Mouse (Mus musculus) kidney, adult 8-10 months (tissue): ENCODE results near the gene Spsb1.

ENCODE experiments used
- DNase-seq, 2 experiments: peaks; one replicate each; pipeline ENCODE4 v3.0.0; 2022

The Spsb1 gene

DNA sequence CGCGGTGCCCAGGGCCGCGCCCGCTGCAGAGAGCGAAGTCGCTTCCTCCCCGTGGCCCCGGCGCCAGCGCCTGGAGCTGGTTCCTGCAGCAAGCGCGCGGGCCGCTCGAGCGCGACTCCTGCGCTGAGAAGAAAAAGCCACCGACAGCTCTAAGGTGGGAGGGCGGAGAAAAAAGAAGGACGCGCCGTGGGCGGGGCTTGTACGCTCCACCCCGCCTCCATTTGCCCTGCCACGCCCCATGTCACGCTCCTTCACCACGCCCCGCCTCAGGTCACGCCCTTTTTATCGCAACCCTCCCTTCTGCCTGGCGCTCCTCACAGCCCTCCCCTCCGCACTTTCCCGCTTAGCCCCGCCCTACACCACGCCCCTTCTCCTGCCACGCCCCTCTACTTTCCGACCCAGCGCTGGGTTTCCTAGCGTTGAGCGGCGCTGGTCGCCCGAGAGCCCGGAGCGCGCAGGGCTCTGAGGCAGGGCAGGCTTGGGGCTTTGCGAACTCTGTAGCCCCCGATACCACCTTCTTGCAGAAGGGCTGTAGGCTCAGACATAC, at the start of gene Spsb1:
TSS of gene Spsb1 (minus strand) at position 151 of the 547 bp plus-strand sequence.
- DNase-seq, result peak; percentile 97 to 98

- DNase-seq, result no peak
Measured at GRCm38 (mm10) chr4:150003641-150004040, 48.8 kb upstream of the Spsb1 start.

DNA sequence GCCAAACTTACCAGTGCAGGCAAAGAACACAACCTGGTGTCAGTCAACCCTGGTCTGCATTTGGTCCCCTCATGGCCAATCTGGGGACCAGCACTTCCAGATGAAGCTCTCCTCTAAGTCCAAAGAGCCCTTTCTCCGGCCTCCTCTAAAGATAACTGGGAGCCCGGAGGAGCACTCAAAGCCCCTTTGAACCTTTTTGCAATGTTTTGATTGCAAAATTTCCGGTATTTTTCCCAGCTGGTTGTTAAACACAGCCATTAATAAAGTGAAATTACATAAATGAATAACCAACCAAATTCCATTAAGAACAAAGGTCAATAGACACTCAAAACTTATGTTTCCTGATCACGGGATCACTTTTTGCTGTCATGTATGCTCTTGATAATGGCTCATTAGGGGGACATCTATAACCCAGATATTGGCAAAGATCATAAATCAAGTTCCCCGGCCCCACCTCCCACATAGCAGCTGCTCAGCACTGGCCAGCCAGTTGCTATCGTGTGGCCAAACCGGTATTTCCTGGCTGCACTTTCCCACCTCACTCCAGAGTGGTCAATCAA, 48.3 kb upstream of the Spsb1 start:
- DNase-seq, result peak; percentile 72 to 81

DNA sequence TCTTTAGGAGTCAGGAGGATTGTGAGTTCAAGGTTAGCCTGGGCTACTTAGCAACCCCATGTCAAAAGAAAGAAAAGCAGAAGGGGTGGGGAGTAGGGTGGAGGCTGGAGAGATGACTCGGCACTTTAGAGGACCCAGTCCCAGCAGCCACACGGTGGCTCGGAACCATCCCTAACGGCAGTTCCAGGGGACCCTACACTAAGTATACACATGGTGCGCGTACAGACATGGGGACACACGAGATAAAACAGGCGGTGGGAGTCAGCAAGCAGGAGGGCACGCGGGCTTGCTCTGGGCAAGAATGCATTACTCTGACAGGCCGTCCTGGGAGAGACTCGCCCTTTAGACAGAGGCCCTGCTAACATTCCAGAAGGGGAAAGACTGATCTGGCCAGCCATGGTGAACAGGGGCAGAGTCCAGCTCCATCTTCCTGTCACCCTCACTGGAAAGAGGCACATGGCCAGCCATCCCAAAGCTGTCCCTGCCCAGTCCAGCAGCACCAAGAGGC, 47.2 kb upstream of the Spsb1 start:
- peak; percentile 84 to 86 for DNase-seq

GRCm38 (mm10) chr4:150001221-150001860, 46.5 kb upstream of the Spsb1 start:
- DNase-seq, result peak; percentile 14 to 21

- DNase-seq, result peak; percentile 25 to 36
Measured at GRCm38 (mm10) chr4:149999931-150000555, 45.2 kb upstream of the Spsb1 start.

DNA sequence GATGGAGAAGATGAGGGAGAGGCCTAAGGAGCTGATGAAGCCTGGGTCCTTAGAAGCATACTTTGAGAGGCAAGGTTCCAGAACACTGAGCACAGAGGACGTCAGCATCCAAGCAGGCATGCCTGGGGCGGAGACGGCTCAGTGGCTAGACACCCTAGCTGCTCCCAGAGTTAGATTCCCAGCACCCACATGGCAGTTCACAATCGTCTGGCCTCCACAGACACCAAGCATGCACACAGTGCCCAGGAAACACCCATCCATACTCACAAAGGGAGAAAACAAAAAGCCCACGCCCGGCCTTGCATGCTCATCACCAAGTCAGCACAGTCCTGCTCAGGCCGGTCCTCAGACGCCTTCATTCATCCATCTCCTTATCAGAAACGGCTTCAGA, 44.7 kb upstream of the Spsb1 start:
- DNase-seq, result peak; percentile 76 to 79

GRCm38 (mm10) chr4:149998786-149999509, 44.1 kb upstream of the Spsb1 start:
- DNase-seq, result peak; percentile 74 to 81

DNA sequence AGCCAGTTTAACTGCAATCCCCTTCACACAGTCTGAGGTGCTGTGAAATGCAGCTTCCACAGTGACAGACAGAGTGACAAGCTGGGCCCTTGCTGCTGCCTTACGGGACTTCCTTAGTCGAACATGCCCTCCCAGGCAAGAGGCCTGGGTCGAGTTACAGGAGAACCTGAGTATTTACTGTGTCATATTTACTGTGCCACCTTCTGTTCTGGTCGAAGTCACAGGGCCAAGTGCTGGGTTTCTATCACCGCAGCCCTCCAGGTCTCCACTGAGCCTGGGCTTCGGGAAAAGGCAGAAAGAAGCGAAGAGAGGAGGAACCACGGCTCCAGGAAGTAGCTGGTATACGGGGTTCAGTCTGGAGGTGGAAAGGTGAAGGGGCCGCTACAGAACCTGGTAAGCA, 43.2 kb upstream of the Spsb1 start:
- DNase-seq, result peak; percentile 13 to 14

GRCm38 (mm10) chr4:149996440-149996839, 41.6 kb upstream of the Spsb1 start:
- DNase-seq, result peak; percentile 25 to 30

DNA sequence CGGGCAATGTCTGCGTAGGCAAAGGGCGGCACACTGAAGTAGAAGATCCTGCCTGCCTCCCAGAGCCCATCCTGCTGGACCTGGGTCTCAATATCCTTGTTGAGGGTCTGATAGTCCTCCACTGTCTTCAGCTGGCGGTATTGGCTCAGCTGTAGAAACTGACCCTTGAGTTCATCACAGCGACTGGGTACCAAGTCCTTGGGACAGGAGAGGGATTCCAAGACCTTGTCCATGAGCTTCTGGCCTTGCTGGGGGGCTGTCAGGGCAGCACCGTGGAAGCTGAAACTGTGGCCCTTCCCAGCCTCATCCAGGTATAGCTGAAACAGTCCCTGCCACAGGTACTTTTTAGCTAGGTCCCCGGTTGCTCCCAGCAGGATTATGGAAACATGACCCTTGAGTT, 41.1 kb upstream of the Spsb1 start:
- peak in 1 of 2 experiments; percentile 13 for DNase-seq

DNA sequence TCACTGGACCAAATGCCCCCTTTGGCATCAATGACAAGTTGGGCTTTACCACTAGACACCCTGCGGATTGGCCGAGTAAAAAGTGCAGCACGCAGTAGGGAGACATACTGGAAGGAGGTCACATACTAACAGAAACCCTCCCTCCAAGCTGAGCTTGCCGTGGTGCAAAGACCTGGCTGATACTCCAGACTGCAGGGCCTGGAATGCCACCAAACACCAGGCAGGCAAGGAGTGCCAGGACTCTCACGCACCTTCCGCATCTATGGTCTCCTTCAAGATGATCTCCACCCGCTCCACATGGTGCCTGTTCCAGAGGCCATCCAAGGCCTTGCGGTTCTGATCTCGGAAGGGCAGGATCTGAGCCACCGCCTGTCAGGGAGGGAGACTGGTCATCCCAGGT, 39.4 kb upstream of the Spsb1 start:
- no peak for DNase-seq

- no peak for DNase-seq
Measured at GRCm38 (mm10) chr4:149992670-149993032, 37.8 kb upstream of the Spsb1 start.

DNA sequence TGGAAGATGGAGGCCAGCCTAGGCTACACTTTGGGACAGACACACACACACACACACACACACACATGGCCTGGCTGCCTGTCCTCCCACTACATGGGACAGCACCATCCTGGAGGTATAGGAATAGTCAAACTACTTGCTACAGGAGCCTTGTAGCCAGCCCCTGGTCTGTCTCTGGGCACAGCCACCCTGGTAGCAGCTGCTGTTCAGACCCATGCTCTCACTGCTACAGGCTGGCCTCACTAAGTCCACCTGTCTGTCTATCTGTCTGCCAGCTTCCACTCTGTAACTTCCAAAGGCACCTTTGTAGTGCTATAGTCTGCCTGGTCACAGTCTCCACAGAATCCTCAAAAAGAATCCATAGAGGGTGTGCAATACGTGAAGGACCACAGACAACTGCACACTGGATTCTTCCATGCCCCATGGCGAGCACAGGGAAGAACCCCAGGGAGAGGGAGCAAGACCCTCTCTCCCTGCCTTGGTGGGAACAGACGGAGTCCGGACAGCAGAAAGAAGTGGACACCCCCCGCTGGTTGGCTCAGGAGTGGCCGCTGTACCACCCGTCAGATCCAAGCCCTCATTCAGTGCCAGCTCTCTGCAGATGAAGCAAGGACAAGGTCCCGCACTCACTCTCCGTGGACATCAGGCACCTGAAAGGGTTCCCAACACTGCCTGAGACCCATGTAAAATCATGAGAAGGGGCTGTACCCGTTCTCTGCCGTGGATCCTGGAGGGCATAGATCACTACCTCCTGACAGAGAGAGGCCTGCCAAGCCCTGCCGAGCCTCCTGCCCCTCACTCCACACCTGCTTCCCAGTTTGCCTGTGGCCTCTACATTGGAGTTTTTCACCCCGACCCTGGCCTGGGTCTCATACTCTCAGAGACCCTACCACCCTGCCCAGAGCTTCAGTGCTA, 37.2 kb upstream of the Spsb1 start:
- DNase-seq, result peak in 1 of 2 experiments; percentile 9

DNA sequence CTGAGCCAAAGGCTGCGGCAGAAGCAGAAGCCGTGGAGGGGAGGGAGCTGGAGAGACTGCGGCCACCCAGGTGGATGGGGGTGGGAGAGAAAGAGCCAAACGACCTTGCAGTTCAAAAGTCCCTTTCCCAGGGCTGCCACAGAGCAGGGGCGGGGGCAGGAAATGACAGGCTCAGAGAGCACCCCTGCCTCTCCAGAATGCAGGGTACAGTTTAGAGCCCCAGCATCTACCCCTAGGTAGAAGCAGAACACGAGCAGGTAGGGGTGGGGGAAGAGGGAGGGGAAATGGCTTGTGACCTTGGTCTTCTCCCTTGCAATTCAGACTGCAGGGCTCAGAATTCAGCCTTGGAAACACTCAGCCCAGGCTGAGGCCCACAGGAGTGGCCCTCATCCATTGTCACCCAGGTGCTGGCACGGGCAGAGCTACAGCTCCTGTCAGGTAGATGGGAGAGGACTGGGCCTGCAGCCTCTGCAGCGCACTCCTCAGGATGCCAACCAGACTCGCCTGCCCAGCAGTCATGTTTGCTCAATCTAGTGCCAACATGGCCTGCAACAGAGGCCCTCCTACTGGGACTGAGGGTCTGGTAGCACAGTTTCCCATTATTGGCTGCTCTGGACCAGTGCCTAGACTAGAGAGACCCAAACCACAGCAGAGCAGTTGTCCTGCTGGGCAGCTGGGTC, 36.3 kb upstream of the Spsb1 start:
- peak; percentile 63 to 70 for DNase-seq

GRCm38 (mm10) chr4:149990212-149990953, 35.5 kb upstream of the Spsb1 start:
- DNase-seq, result peak in 1 of 2 experiments; percentile 49

- peak; percentile 92 to 94 for DNase-seq
Measured at GRCm38 (mm10) chr4:149988931-149989556, 34.2 kb upstream of the Spsb1 start.

GRCm38 (mm10) chr4:149988301-149988700, 33.5 kb upstream of the Spsb1 start:
- DNase-seq, result peak in 1 of 2 experiments; percentile 11

DNA sequence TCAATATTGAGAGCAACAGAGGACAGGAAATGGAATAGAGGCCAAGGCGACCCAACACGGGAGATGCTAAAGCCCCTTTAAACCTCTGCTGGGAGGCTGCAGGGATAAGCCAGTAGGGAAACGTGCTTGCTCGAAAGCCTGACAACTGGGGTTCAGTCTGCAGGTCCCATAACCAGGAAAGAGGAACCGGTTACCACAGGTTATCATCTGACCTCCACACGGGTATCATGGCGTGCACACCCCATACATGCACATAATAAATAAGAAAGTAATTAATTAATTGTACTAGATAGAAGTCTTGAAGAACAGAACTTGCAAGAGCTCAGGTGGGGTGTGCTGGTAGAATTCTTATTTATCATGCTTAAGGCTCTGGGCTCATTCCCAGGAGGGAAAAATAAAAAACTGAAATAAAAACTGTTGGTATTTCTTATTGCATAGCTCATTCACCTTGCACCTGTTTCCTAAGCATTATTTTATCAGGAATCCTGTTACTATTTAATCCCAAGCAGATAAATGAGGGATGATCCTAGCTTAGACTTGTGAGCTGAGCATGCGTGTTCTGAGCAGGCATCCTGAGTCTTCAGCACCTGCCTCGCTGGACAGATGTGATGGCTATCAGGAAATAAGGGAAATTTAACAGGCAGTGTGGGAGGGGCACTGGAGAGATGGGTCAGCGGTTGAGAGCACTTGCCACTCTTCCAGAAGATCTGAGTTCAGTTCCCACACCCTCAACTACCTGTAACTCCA, 32.0 kb upstream of the Spsb1 start:
- DNase-seq, result no peak
